Mouse (Mus musculus): Measurements from ENCODE around the gene Slc7a5. TPM values are rescaled to one million over a fixed set of nuclear protein-coding genes. Genes with fewer than 3 reads are reported as not detected.

Gene Slc7a5
- total and polyA plus RNA-seq, 3 experiments, result 110 to 291 (median 207) TPM

DNA sequence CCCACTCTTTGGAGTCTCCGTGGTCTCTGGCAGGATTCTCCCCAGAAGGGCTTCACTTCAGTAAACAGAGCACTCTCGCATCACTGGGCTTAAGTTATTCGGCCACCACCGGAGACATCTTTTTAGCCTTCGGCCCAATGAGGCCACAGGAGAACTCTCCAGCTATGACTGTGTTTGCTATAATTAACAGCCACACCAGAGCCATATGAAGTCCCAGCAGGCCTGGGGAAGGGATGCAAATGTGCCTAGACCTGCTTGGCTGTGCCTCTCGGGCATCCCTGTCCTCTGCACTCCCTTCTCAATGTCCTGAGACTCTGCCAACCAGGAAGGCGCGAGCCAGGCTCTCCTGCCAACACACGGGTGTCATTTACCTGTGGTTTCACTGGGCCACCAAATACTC, 50.2 kb downstream of the Slc7a5 start (continued):
- peak; percentile 90 for TF ChIP-seq ETS1 (conservative IDR thresholded peaks at IDR 0.05; ENCODE audit: low read depth, low read length)
- 0 out of 2 replicates have a peak, but pooled peaks have one; percentile 47 for TF ChIP-seq MAZ (IDR thresholded peaks at IDR 0.05; ENCODE audit: low read depth, low read length)
- no peak; the same call in 1 of the 2 replicates for TF ChIP-seq HCFC1 (IDR thresholded peaks at IDR 0.05; ENCODE audit: low read depth, low read length)
- peak; percentile 29; the same call in 1 of the 2 replicates for TF ChIP-seq RCOR1 (conservative IDR thresholded peaks at IDR 0.05; ENCODE audit: low read depth, low read length)
- peak; percentile 81 for TF ChIP-seq JUND (conservative IDR thresholded peaks at IDR 0.05; ENCODE audit: low read depth, low read length)
- peak; percentile 85 for TF ChIP-seq EP300 (IDR thresholded peaks at IDR 0.05; ENCODE audit: low read length)
- peak; percentile 69 for TF ChIP-seq CHD2 (IDR thresholded peaks at IDR 0.05; ENCODE audit: low read length)
- peak; percentile 99 for TF ChIP-seq MEF2A (IDR thresholded peaks at IDR 0.05; ENCODE audit: borderline replicate concordance, low read depth, low read length)

DNA sequence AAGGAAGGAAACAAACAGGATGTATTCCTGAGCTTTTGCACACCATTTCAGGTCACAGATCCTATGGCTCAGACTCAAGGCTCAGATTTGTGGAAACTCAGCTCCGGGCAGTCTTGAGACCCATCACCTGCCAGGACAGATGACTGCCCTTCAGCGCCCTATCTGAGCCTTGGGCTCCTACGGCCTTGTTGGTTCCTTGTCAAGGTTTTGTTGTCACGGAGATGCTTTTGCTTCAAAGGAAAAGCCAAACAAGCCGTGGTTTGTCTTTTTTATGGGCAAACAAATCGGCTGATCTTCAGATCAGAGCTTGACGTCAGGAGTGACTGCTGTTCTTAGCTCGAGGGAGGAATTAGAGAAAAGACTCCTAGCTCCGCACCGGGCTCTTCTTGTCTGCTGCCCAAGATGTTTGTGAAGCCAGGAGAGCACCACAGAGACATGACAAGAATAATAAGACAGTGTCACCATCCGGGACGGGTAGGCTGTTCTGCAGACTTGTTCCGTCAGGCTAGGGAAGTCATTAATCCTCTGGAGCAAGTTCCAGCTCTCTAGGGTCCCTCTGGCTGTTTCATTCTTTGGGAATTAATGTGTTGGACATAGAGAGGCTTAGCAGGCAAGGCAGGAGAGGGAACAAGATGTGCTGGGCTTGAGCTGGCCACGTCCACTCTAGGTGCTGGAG, 51.3 kb downstream of the Slc7a5 start:
- Histone ChIP-seq H3K9ac (ENCODE audit: insufficient read depth, low read depth) (0 out of 2 replicates have a peak overlapping the region, but pooled peaks have one; percentile 2), H3K79me2 (replicated peaks; ENCODE audit: control insufficient read depth, extremely low read depth, insufficient read depth, poor library complexity, severe bottlenecking) (no peaks in the 10 kb centered on the region), H3K27me3 (replicated peaks) (no peaks in the 10 kb centered on the region), H3K36me3 (replicated peaks in 1 of 2; ENCODE audit: control insufficient read depth in 1 of 2, insufficient read depth in 1 of 2, low read length in 1 of 2) (peaks cover 0 to 21% of the 10 kb centered on the region in 2 experiments), H3K4me3 (replicated peaks in 1 of 3; ENCODE audit: low read depth in 2 of 3, low read length in 2 of 3, poor library complexity in 1 of 3) (no peak overlapping the region), H3K4me2 (ENCODE audit: insufficient read depth, low read depth, poor library complexity, severe bottlenecking) (no peak overlapping the region), H3K4me1 (ENCODE audit: control insufficient read depth in 1 of 2, insufficient read depth in 2 of 2) (peaks cover 44 to 80% of the 10 kb centered on the region in 2 experiments), H3K9me3 (replicated peaks; ENCODE audit: low read length) (peaks cover 17% of the 10 kb centered on the region), H3K27ac (ENCODE audit: insufficient read depth, low read depth) (peak overlapping the region; percentile 89)
- no peak for DNase-seq (ENCODE audit: extremely low read depth)
- in situ Hi-C loops (cut with MboI; ENCODE audit: low pct_ligation_motif_present, low pct_unique_long_range_greater_than_20kb, low sequenced_read_pairs) (loop anchor here (10.0 kb wide), 1 partner anchor 409 kb away; no protein-coding TSS in a partner anchor), dilution Hi-C loops (cut with MboI; ENCODE audit: extremely low pct_ligation_motif_present, extremely low pct_unique_long_range_greater_than_20kb, low sequenced_read_pairs) (no loop called here)
- TF ChIP-seq JUND (conservative IDR thresholded peaks at IDR 0.05; ENCODE audit: low read depth, low read length) (no peak), CHD2 (IDR thresholded peaks at IDR 0.05; ENCODE audit: low read length) (no peak), GABPA (IDR thresholded peaks at IDR 0.05; ENCODE audit: insufficient replicate concordance, low read depth, low read length) (no peak), SIN3A (IDR thresholded peaks at IDR 0.05; ENCODE audit: low read length) (no peak), ETS1 (conservative IDR thresholded peaks at IDR 0.05; ENCODE audit: low read depth, low read length) (no peak), CHD1 (IDR thresholded peaks at IDR 0.05; ENCODE audit: low read depth, low read length) (no peak), MAFK (IDR thresholded peaks at IDR 0.05; ENCODE audit: insufficient replicate concordance, low read length) (no peak), RAD21 (IDR thresholded peaks at IDR 0.05; ENCODE audit: low read depth, low read length) (no peak), MAZ (IDR thresholded peaks at IDR 0.05; ENCODE audit: low read depth, low read length) (no peak), TCF12 (IDR thresholded peaks at IDR 0.05; ENCODE audit: low read depth, low read length) (no peak), NELFE (IDR thresholded peaks at IDR 0.05; ENCODE audit: low read depth, low read length) (no peak), IRF4 (IDR thresholded peaks at IDR 0.05; ENCODE audit: low read depth, low read length) (no peak), MAX (IDR thresholded peaks at IDR 0.05; ENCODE audit: low read length) (no peak), ZC3H11A (IDR thresholded peaks at IDR 0.05; ENCODE audit: low read depth, low read length) (no peak), HCFC1 (IDR thresholded peaks at IDR 0.05; ENCODE audit: low read depth, low read length) (no peak), JUN (IDR thresholded peaks at IDR 0.05; ENCODE audit: insufficient read depth, low read depth, low read length) (no peak), KAT2A (IDR thresholded peaks at IDR 0.05; ENCODE audit: insufficient replicate concordance, low read length) (no peak), ZMIZ1 (IDR thresholded peaks at IDR 0.05; ENCODE audit: low read depth, low read length) (no peak), EP300 (IDR thresholded peaks at IDR 0.05; ENCODE audit: low read length) (no peak), RCOR1 (conservative IDR thresholded peaks at IDR 0.05; ENCODE audit: low read depth, low read length) (no peak)

All from CH12.LX (cell line).